Mouse (Mus musculus): Measurements from ENCODE around the gene Olfr548-ps1.

The Olfr548-ps1 gene

GRCm38 (mm10) chr7:102573174-102573830 lies 32.6 kb downstream of the Olfr548-ps1 start:
- DNase-seq (ENCODE audit: low read depth, low spot score), result no peak

DNA sequence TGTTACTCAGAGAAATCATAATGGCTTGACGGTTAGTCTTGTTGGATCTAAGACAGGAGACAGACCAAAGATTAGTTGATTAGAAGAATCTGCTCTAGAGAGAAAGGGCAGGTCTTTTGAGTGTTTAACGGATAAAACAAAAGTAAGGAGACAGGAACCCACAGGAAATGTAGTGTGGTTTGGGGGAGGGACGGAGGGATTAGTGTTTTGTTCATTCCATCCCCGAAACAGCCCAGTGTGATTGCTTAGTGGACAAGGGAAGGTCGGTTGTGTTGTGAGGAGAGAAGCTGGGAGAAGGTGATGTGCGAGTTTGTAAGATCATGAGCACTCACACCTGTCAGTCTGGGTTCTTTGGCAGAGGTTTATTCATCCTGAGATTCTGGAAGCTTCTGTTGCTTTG lies 35.3 kb downstream of the Olfr548-ps1 start:
- DNase-seq (ENCODE audit: low read depth, low spot score), result no peak

GRCm38 (mm10) chr7:102591786-102592185 lies 51.1 kb downstream of the Olfr548-ps1 start, which contains the start of gene Olfr551:
Gene Olfr551 (minus strand): TSS chr7:102591886.
- DNase-seq (ENCODE audit: low read depth, low spot score), result no peak
